Mouse (Mus musculus) heart, postnatal 0 days (tissue): ENCODE data around the gene Ppp1r14a.

Source experiments
- CTCF ChIP-seq: IDR thresholded peaks from 2 replicates; pipeline ENCODE4 v1.5.1; 2016; ENCODE audit warnings: antibody characterized with exemption, control low read depth, low read depth
- EP300 ChIP-seq: IDR thresholded peaks from 2 replicates; pipeline ENCODE4 v1.6.1; 2016; ENCODE audit warnings: antibody characterized with exemption, low read depth

- TF ChIP-seq CTCF (no peak), EP300 (no peak)
Observed at GRCm38 (mm10) chr7:29287481-29287880, 1.6 kb upstream of the Ppp1r14a start.
